Mouse (Mus musculus) heart, embryonic 12.5 days (tissue): ENCODE results near the gene BC035044. TPM values are rescaled to one million over a fixed set of nuclear protein-coding genes. Genes with fewer than 3 reads are reported as not detected.
A peak's percentile ranks its signal among the peaks of the same experiment; 100 is the strongest.
"Not testable (repeated sequence)": the region's sequence is repeated elsewhere in the genome, so short reads cannot be mapped to it uniquely, and the experiment has no call there.

Source experiments
- ATAC-seq: fragments of 200-750 bp; cut with Nextera tagmentation; 2 replicates; pipeline ENCODE4 v1.8.0; 2017; ENCODE audit warnings: moderate TSS enrichment, moderate library complexity; ENCODE audit not compliant: insufficient number of reproducible peaks, low FRiP score
- H3K27ac ChIP-seq: fragments of 300-500 bp; sonication (generic); 2 replicates; pipeline ENCODE4 v1.5.1; 2016; ENCODE audit warnings: mild to moderate bottlenecking, moderate library complexity; ENCODE audit not compliant: poor library complexity, severe bottlenecking
- H3K27me3 ChIP-seq: fragments of 300-500 bp; sonication (generic); replicated peaks from 2 replicates; pipeline ENCODE4 v1.6.1; 2016; ENCODE audit warnings: mild to moderate bottlenecking, moderate library complexity
- H3K36me3 ChIP-seq: fragments of 300-500 bp; sonication (generic); 2 replicates; pipeline ENCODE4 v1.6.1; 2016; ENCODE audit warnings: mild to moderate bottlenecking, moderate library complexity
- H3K4me1 ChIP-seq: fragments of 300-500 bp; sonication (generic); replicated peaks from 2 replicates; pipeline ENCODE4 v1.6.1; 2016; ENCODE audit warnings: mild to moderate bottlenecking
- H3K4me2 ChIP-seq: fragments of 300-500 bp; sonication (generic); 2 replicates; pipeline ENCODE4 v1.6.1; 2016; ENCODE audit warnings: mild to moderate bottlenecking, moderate library complexity
- H3K4me3 ChIP-seq: fragments of 300-500 bp; sonication (generic); 2 replicates; pipeline ENCODE4 v1.5.1; 2016; ENCODE audit warnings: mild to moderate bottlenecking
- H3K9ac ChIP-seq: fragments of 300-500 bp; sonication (generic); 2 replicates; pipeline ENCODE4 v1.6.1; 2016; ENCODE audit warnings: mild to moderate bottlenecking, moderate library complexity
- H3K9me3 ChIP-seq: fragments of 300-500 bp; sonication (generic); replicated peaks from 2 replicates; pipeline ENCODE4 v1.6.1; 2016; ENCODE audit warnings: mild to moderate bottlenecking, moderate library complexity
- WGBS: fragments of 180-500 bp; shearing (Covaris S2); methylation state at CpG from one replicate; pipeline ENCODE4 v1.1.7; 2016; 5-methylcytosine and 5-hydroxymethylcytosine counted together
- polyA plus RNA-seq: library from polyadenylated mRNA; unstranded; fragments of >200 nt; fragmentation: Nextera tagmentation; extraction: Ambion mirVana; gene quantifications from 2 replicates; pipeline ENCODE4 v1.2.1, GENCODE M21; 2016

BC035044 gene
- polyA plus RNA-seq, 1 experiment from 2014 or later: 0.68 TPM

DNA sequence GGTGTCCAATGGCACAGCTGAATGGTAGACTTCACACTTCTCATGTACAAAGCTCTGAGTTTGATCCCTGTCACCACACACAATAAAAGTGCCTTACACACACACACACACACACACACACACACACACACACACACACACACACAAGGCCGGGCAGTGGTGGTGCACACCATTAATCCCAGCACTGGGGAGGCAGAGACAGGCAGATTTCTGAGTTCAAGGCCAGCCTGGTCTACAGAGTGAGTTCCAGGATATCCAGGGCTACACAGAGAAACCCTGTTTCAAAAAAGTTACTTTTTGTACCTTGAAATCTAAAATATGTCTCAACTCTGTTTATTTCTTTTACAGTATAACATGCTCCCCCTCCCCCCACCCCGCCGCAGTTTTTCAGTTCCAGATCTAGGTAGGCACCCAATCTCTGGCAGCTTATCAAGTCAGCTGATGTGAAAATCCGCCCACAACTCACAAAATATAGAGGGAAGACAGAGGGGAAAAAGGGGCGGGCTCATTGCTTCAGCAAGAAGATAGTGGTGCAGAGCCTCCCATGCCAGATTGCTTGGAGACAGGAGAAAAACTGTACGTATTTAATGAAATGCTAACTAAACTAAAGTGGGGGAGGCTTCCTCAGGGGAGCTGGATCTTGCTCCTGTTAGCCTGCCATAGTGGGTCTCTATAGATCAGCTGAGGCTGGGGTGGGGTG is 3.7 kb downstream of the BC035044 start, which contains the start of gene Clec2i:
Gene Clec2i, plus strand, starts transcription at position 498 of the 700 bp plus-strand sequence.
- not testable (repeated sequence) for H3K4me3 ChIP-seq, H3K9ac ChIP-seq, H3K9me3 ChIP-seq, H3K4me1 ChIP-seq, H3K27ac ChIP-seq, H3K4me2 ChIP-seq, H3K27me3 ChIP-seq, ATAC-seq, H3K36me3 ChIP-seq
- 72% methylated on average over 6 of the region's 6 CpGs for WGBS

DNA sequence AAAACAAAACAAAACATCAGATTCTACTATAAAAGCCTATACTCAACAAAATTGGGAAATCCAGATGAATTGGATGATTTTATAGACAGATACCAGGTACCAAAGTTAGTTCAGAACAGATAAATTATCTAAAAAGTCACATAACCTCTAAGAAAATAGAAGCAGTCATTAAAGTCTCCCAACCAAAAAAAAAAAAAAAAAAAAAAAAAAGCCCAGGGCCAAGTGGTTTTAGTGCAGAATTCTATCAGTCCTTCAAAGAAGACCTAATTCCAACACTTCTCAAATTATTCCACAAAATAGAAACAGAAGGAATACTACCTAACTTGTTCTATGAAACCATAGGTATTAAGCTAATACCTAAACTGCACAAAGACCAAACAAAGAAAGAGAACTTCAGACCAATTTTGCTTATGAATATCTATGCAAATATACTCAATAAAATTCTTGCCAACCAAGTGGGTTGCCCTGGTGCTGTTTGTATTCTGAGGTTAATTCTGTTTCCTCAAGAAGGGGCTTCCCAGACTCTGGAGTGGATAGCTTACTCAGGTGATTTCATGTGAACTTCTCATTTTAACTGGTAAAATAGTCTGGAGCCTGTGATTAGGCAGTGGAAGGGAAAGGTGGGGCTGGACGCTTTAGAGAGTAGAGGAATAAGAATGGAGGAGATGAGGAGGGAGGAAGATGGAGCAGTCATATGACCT is 18.9 kb downstream of the BC035044 start:
- WGBS: 79% methylated on average over 1 of the region's 1 CpGs
- H3K4me2 ChIP-seq: no peak overlapping the region
- no peaks in the 10 kb centered on the region for H3K4me1 ChIP-seq
- no peaks in the 10 kb centered on the region for H3K27me3 ChIP-seq
- ATAC-seq: no peak
- H3K9me3 ChIP-seq: no peaks in the 10 kb centered on the region
- H3K27ac ChIP-seq: no peak overlapping the region
- no peaks in the 10 kb centered on the region for H3K36me3 ChIP-seq
- no peak overlapping the region for H3K9ac ChIP-seq
- H3K4me3 ChIP-seq: no peak overlapping the region

DNA sequence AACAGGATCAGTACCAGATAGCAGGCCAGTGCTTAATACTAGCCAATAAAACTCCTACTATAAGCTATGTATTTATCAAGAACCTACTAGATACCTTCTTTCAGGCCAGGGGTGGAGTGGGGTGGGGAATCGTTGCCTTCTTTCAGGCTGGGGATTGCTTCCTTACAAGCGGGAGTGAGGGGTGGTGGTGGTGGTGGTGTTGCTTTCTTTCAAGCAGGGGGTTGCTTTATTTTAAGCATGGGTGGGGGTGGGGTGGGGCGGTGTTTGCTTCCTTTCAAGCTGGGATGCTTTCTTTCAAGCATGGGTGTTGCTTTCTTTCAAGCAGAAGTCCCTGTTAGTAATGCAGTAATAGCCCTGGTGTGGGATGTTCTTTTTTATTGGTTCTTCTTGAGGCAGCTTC is 22.1 kb downstream of the BC035044 start:
- Histone ChIP-seq H3K4me1 (no peaks in the 10 kb centered on the region), H3K36me3 (no peaks in the 10 kb centered on the region), H3K4me2 (no peak overlapping the region), H3K27ac (no peak overlapping the region), H3K9me3 (no peaks in the 10 kb centered on the region), H3K27me3 (no peaks in the 10 kb centered on the region), H3K9ac (no peak overlapping the region), H3K4me3 (no peak overlapping the region)
- WGBS: 22% methylated on average over 3 of the region's 3 CpGs
- ATAC-seq: no peak

- Histone ChIP-seq H3K4me1 (no peaks in the 10 kb centered on the region), H3K9ac (no peak overlapping the region), H3K27me3 (no peaks in the 10 kb centered on the region), H3K4me3 (no peak overlapping the region), H3K27ac (no peak overlapping the region), H3K36me3 (no peaks in the 10 kb centered on the region), H3K9me3 (no peaks in the 10 kb centered on the region), H3K4me2 (no peak overlapping the region)
- 80% methylated on average over 2 of the region's 2 CpGs for WGBS
- no peak for ATAC-seq
These were observed 33.0 kb downstream of the BC035044 start for GRCm38 (mm10) chr6:128857976-128858375.

DNA sequence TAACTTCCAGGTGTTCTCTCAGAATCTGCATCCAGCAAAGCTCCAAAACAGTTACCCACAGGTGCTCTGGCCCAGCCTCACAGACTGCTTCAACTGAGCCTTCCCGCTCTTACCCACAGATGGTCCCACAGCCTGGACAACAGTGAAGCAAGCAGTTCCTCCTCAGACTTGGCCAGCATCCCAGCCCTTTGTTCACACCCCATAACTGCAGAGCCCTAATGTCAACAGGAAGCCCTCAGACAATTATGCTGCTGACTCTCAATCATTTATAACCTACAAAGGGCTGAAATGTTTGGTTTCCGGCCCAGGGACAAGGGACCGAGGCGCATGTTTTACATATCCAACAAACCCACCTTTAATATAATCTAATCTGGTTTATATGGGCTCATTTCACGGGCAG is 34.7 kb downstream of the BC035044 start:
- Histone ChIP-seq H3K9me3 (no peaks in the 10 kb centered on the region), H3K27me3 (no peaks in the 10 kb centered on the region), H3K4me3 (no peak overlapping the region), H3K27ac (no peak overlapping the region), H3K9ac (no peak overlapping the region), H3K4me2 (no peak overlapping the region), H3K4me1 (no peaks in the 10 kb centered on the region), H3K36me3 (no peaks in the 10 kb centered on the region)
- peak; percentile 63 for ATAC-seq
- 55% methylated on average over 5 of the region's 5 CpGs for WGBS

- Histone ChIP-seq H3K27ac (no peak overlapping the region), H3K4me2 (no peak overlapping the region), H3K4me1 (peaks cover 5% of the 10 kb centered on the region; the same call in 1 of the 2 replicates), H3K9me3 (no peaks in the 10 kb centered on the region), H3K27me3 (no peaks in the 10 kb centered on the region), H3K9ac (no peak overlapping the region), H3K36me3 (no peaks in the 10 kb centered on the region), H3K4me3 (no peak overlapping the region)
- ATAC-seq: no peak
- 68% methylated on average over 1 of the region's 1 CpGs for WGBS
These were observed 35.4 kb downstream of the BC035044 start for GRCm38 (mm10) chr6:128855477-128855876.

DNA sequence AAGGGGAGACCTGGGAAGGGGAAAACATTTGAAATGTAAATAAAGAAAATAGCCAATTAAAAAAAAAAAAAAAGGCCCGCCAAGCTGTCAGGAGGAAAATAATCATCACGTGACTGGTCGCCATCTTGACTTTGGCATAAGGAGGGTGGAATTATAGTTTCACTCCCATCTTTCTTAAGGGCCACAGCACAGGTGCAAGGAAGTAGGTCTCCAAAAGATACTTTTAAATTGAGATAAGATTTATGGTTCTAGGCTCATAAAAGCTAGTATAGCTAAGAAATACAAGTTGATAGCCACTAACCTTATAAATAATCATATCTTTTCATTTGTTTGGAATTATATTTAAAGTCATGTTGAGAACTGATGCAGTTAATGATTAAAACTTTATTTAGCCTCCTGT is 36.0 kb downstream of the BC035044 start:
- H3K4me3 ChIP-seq: no peak overlapping the region
- H3K9ac ChIP-seq: no peak overlapping the region
- ATAC-seq: no peak
- H3K27me3 ChIP-seq: no peaks in the 10 kb centered on the region
- WGBS: 89% methylated on average over 3 of the region's 3 CpGs
- H3K36me3 ChIP-seq: no peaks in the 10 kb centered on the region
- H3K4me2 ChIP-seq: no peak overlapping the region
- H3K4me1 ChIP-seq: peaks cover 6% of the 10 kb centered on the region; the same call in 1 of the 2 replicates
- no peaks in the 10 kb centered on the region for H3K9me3 ChIP-seq
- no peak overlapping the region for H3K27ac ChIP-seq

- Histone ChIP-seq H3K9me3 (no peaks in the 10 kb centered on the region), H3K36me3 (no peaks in the 10 kb centered on the region), H3K9ac (peak overlapping the region; percentile 20; the same call in 1 of the 2 replicates), H3K4me3 (no peak overlapping the region), H3K4me1 (peaks cover 6% of the 10 kb centered on the region; the same call in 1 of the 2 replicates), H3K4me2 (peak overlapping the region; percentile 18; the same call in 1 of the 2 replicates), H3K27ac (no peak overlapping the region), H3K27me3 (no peaks in the 10 kb centered on the region)
- peak; percentile 53; the same call in 1 of the 2 replicates for ATAC-seq
- 41% methylated on average over 12 of the region's 12 CpGs for WGBS
These were observed 36.7 kb downstream of the BC035044 start for GRCm38 (mm10) chr6:128854024-128854820.

DNA sequence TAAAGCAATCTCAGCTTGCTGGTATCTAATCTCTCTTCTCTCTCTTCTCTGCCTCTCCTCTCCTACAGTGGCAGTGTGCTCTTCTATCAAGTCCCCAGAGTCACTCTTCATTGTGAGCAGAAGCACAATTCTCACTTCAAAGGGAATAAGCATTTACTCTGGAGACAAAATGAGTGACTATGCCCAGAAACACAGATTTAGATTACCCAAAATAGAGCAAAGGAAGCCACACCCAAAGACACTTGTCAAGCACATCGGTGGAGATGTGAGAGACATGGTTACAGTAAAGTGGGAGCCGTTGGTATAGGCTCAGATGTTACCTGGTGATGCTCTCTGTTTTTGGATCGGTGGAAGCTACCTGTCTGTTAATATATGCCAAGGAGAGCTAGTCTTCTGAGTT is 38.2 kb downstream of the BC035044 start:
- no peak for ATAC-seq
- 62% methylated on average over 3 of the region's 3 CpGs for WGBS
- Histone ChIP-seq H3K36me3 (no peaks in the 10 kb centered on the region), H3K27ac (no peak overlapping the region), H3K4me2 (no peak overlapping the region), H3K4me1 (peaks cover 6% of the 10 kb centered on the region; the same call in 1 of the 2 replicates), H3K4me3 (no peak overlapping the region), H3K27me3 (no peaks in the 10 kb centered on the region), H3K9me3 (no peaks in the 10 kb centered on the region), H3K9ac (no peak overlapping the region)

DNA sequence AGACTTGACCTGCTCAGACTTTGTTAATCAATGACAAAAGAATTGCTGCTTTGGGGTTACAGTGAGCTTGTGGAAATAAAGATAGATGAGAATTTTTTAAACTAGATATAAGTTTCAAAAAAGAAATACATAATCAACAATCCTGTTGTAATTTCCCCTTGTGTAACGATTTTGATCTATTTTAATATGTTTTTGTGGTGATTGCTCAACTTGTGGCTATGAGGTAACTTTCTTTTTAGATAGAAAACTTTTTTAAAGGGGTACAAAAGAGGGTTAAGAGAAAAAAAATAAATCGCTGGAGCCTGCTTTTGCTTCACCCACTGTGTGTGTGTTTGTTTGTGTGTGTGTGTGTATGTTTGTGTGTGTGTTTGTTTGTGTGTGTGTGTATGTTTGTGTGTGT is 39.8 kb downstream of the BC035044 start:
- no peak overlapping the region for H3K4me3 ChIP-seq
- H3K27ac ChIP-seq: no peak overlapping the region
- no peaks in the 10 kb centered on the region for H3K27me3 ChIP-seq
- no peak for ATAC-seq
- no peak overlapping the region for H3K4me2 ChIP-seq
- no peak overlapping the region for H3K9ac ChIP-seq
- H3K9me3 ChIP-seq: no peaks in the 10 kb centered on the region
- H3K36me3 ChIP-seq: no peaks in the 10 kb centered on the region
- WGBS: 78% methylated on average over 2 of the region's 2 CpGs
- H3K4me1 ChIP-seq: peaks cover 6% of the 10 kb centered on the region; the same call in 1 of the 2 replicates

GRCm38 (mm10) chr6:128850671-128851070 is 40.3 kb downstream of the BC035044 start:
- ATAC-seq: no peak
- H3K27ac ChIP-seq: no peak overlapping the region
- H3K4me3 ChIP-seq: no peak overlapping the region
- whole genome bisulfite sequencing: 17% methylated on average over 2 of the region's 2 CpGs
- peaks cover 6% of the 10 kb centered on the region; the same call in 1 of the 2 replicates for H3K4me1 ChIP-seq
- H3K9ac ChIP-seq: no peak overlapping the region
- H3K4me2 ChIP-seq: no peak overlapping the region
- H3K27me3 ChIP-seq: no peaks in the 10 kb centered on the region
- no peaks in the 10 kb centered on the region for H3K36me3 ChIP-seq
- no peaks in the 10 kb centered on the region for H3K9me3 ChIP-seq
